Mouse (Mus musculus): ENCODE results near the gene Irs1.

Gene Irs1

DNA sequence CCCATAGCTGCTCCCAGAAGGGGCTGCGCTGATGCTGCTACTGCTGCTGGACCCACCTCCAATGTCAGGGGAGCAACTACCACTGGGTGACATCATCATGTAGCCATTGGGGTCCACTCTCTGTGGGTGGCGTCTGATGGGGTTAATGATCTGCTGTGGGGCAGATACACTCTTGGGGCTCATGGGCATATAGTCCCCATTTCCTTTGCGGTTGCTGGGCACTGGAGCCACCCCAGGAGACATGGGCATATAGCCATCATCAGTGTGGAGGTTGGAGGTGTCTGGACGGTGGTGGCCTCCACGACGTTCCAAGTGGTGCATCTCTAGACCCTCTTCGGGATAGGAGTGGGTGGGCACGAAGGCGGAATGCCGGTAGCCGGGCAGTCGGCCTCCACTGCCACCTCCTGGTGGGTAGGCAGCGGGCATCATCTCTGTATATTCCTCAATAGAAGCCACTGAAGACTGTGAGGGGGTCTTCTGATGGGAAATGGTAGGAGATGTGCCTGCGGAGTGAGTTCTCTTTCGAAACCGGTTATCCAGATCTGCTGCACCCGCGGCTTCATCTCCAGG, 2.7 kb downstream of the Irs1 start:
- DNase-seq (ENCODE audit: low read depth), result no peak

DNA sequence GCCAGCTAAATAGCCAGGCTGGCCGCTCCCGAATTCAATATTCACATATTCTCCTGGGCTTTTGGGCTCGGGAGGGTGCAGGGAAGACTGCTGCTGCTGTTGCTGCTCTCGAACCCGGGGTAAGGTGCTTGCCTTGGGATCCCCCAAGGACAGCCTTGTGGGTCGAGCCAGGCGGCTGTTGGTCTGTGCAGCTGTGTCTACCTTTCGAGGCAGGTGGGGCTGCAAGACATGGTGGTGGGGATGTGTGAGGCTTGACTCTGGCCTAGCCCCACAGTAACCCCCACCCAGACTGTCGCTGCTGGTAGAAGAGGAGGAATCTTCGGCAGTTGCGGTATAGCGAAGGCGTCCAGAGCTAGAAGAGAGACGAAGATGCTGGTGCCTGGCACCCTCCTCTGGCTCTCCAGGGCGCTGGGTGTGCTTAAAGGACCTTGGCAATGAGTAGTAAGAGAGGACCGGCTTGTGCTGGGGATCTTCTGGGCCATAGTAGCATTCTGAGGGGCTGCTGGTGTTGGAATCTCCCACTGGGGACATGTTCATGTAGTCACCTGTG, 3.4 kb downstream of the Irs1 start:
- DNase-seq (ENCODE audit: low read depth), result no peak

DNA sequence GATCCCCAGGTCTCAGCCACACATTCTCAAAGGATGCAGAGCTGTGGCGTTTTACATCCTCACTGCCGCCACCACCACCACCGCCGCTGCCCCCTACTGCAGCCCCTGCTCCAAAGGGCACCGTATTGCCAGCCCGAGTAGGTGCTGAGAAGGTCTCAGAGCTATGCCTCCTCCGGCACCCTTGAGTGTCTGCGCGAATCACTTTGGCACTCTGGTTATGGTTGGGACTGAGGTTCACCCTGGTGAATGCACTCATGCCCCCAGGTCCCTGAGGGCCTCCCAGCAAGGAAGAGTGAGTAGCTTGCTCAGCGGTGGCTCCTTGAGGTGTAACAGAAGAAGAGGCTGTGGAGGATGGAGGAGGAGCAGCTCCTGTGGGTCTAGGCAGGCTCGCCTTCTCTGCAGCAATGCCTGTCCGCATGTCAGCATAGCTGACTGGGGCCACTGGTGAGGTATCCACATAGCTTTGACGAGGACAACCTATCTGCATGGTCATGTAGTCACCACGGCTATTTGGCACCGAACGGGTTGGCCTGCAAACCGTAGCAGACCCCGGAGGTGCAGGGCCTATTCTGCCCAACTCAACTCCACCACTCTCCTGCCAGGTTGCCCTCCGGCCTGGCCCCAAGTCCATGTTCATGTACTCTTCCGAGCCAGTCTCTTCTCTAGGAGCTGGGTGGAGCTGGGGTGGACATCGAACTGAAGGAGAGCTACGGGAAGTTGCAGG, 4.0 kb downstream of the Irs1 start:
- peak; percentile 39 for DNase-seq (ENCODE audit: low read depth)

DNA sequence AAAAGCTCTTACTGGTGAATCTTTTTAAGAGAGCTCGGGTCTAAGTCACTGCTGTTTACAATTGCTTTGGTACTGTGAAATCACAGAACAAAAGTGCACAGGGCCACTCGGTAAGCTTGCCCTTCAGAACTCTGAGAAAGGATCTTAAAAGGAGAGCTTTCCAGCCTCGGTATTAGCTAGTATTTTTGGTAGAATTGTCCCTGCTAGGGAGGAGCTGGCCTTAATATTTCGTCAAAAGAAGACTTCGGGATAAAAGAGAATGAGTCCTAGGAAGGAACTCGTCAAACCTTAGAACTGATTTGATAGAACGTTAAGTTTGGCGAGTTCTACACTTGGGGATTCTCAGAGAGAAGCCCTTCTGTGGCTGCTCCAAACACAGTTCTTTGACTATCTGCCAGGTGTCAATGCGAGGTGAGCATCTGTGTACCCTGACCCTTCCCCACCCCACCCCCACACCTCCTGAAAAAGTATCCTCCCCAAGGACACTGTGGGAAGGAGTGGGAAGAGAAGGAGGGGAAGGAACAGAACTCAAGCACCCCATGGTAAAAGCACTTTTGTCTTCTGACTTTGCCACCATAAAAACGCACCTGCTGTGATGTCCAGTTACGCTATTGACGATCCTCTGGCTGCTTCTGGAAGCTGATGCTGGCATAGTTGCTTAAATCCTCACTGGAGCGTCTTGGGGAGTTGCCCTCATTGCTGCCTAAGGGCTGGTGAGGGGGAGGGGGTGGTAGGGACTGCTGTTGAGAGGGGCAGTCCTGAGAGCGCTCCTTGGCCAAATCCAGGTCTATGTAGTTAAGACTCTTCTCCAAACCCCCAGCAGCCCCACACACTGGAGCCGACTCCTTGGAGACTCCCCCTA, 4.8 kb downstream of the Irs1 start:
- DNase-seq (ENCODE audit: low read depth), result peak; percentile 54

DNA sequence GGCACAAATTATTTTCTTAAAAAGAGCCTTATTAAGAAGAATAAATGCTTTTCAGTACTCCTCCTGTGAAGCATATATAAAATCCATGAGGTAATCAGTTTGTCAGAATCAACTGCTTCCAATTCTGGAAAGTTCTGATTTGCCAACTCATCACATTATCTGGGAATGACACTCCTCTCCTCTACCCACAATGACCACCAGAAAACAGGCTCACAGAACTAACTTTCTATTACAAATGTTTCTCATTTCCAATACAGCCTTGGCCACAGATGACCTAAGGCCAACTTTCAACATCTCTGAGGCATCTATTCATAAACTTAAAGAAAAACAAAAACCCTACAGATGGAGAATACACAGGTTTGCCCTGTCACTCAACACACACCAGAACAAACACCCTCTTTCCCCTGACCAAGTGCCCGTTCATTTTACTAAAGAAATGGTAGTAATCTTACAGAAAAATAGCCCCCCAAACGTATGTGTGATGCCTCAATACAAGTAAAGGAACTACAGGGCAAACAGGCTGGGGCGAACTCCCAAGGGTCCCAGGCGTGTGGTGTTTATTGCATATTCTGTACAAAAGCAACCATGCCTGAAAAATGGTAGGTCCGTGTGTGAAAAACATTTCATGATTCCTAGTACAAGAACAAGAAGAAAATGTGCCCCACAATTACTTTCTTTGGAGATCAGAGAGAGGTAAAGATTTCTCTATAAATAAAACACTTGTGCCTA, 5.6 kb downstream of the Irs1 start:
- peak; percentile 72 for DNase-seq (ENCODE audit: low read depth)

DNA sequence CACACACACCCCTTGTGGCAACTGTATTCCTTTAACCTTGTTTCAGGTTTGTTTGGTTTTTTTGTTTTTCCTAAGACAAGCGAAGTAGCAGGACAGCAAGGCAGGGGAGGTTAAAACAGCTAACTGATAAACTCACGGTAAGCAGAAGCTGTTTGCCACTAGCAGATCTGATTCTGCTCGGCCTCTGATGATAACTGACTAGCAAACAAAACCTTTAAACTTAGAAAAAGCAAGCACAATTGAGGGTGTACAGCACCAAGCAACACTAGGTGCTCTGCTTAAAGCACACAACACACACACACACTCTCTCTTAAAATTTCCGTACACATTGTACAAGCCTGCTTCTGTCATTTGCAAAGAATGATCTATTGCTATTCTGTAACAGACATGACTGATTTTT, 6.8 kb downstream of the Irs1 start:
- peak; percentile 44 for DNase-seq (ENCODE audit: low read depth)

DNA sequence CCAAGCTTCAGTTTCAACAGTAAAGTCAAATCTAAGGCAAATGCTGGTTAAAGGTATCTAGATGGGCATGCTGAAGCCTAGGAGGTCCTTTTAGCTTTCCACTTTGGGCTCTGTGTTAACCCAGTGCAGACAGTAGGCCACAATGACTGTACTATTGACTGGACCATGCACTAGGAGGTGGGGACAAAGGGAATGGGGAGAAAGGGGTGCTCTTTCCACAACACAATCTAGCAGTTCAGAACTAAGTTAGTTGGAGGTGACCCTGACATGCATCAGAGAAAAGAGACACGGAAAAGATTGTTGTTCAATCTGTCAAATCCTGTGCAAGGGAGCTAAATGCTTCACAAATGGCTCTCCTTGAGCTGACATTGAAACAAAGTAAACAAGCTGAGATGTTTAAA, 7.3 kb downstream of the Irs1 start:
- peak; percentile 60 for DNase-seq (ENCODE audit: low read depth)

DNA sequence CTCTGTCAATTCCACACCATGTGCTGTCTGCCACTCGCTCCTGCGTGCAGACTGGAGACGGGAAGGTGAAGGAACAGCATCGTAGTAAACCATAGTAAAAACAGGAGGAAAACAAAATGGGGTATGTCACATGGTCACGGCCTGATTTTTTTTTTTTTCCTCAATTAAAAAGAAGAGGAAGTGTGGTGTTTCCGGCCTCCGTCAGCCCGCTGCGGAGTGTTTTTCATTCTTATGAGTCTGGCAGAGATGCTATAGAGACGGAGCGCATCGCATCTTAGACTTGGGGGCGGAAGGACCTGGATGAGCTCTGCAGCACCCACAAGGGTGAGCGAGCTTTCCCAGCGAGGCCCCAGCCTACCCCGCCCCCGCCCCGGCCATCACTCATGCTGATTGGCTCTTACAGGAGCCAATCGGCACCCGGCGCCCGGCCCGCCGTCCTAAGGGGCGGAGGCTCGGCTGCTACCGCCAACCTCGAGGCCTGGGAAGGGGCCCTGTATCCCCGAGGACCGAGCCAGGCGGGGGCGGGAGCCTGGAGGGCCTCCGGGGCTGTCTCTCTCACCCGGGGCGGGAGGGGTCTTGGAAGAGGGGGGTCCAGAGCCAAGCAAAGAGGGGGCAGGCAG, 8.1 kb downstream of the Irs1 start:
- peak; percentile 98 for DNase-seq (ENCODE audit: low read depth)

DNA sequence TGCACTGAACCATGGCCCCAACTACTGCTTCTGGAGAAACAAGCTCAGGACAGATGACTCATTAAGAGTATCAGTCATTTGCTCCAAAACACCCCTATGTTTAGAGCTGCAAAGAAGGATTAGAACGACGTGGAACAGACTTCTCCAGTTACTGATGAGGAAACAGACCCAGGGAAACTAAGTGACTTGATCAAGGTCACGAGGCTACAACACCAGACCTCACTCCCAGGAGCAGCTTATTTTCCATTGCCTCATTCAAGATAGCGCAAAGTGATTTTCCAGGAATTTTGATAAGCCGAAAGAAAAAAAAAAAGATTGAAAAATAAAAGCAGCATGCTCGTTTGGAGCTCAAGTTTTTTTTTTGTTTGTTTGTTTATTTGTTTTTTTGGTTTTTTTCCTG, 9.4 kb downstream of the Irs1 start:
- no peak for DNase-seq (ENCODE audit: low read depth)

DNA sequence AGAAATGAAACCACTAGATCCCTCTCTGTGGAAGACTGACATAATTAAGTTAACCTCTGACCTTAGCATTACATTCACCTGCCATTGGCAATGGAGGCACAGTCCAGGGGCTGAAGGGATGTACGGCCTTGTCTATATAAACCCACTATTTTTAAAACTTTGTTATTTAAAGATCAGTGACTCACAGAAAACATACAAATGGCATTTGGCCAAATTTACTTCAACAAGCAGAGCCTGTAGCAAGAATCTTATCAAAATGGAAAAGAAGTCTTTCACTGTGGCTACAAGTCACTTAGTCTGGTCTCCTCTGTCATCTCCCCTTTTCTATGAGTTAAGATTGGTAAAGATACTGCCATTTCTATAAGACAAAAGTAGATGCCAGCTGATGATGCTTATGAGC, 11.4 kb downstream of the Irs1 start:
- peak; percentile 35 for DNase-seq (ENCODE audit: low read depth)

DNA sequence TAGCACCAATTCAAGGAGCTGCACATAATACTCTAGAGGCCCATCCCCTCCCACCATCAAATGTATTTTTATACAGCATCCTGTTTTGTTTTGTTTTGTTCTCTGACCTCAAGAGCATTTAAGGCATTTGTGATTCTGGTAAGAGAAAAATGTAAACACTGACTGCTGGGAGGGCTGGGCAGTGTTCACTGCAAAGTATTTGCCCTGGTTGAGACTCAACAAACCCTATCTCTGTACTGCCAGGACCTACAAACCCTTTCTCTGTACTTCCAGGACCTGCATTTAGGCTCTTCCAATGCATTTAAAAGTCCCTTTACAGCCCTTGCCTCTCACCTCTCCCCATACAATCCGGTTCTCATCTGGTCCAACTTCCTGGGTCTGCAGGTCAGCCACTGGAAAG, 16.9 kb downstream of the Irs1 start:
- DNase-seq (ENCODE audit: low read depth), result peak; percentile 41

DNA sequence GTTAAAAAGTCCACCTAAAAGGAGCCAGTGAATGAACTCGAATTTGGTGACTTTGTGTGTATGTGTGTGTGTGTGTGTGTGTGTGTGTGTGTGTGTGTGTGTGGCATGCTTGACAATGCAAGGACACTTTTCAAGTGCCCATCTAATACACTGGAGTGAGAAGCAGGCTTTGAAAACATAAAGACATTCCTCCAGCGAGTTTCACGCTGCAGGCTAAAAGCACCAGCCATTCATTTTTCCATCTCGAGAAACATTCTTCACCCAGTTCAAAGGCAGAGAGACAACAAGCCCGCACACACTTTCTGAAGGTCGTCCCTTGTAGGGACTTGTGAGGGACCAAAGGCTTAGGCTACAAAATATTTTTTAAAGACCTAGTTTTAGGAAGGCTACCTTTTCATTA, 17.7 kb downstream of the Irs1 start:
- no peak for DNase-seq (ENCODE audit: low read depth)

DNA sequence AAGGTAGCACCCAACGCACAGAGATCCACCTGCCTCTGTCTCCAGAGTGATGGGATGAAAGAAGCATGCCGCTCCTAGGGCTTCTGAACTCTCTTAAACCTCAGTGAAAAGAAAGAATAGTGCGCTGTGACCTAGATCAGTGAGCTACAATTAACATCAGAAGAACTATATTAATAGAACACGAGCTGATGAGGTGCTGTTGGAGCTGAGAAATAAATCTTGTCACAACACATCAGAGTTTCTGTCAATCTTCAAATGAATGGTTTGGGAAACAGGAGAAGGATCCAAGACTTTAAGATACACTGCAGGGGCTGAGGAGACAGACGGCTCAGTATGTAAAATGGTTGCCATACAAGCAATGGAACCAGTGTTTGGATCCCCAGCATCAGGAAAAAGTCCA, 19.0 kb downstream of the Irs1 start:
- no peak for DNase-seq (ENCODE audit: low read depth)

DNA sequence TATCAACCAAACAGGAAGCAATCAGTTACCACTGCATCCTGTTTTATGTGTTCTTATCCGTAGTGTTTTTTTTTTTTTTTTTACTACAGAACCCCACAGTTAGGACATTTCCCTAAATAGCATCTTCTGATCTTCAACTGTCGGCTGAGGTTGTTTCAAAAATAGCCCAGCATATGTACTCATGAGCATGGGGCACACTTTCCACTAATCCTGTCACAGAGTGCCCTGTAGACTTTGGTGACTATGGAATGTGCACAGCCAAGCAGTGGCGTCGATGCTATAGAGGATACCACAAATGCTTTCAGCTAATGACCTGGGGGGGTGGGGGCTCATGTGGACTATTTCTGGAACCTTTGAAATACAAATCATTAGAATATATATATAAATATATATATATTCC, 23.7 kb downstream of the Irs1 start:
- DNase-seq (ENCODE audit: low read depth), result no peak

DNA sequence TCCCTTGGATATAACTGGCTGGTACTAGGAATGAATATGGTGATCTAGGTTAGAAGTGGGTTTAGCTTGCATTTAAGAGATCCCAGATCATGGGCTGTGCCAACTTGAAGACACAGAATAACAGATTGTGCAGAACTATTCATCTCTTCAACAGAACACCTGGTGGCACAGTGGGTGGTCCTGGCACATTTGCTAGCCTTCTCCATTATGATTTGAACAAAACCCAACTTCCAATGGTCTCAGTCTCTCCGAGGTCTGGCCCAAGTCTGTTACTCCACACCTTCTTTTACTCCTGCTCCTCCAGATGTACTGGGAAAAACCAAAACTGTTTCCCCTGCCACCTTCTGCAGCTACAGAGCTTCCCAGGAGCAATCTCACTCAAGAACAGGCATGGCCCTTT, 28.9 kb downstream of the Irs1 start:
- no peak for DNase-seq (ENCODE audit: low read depth)

DNA sequence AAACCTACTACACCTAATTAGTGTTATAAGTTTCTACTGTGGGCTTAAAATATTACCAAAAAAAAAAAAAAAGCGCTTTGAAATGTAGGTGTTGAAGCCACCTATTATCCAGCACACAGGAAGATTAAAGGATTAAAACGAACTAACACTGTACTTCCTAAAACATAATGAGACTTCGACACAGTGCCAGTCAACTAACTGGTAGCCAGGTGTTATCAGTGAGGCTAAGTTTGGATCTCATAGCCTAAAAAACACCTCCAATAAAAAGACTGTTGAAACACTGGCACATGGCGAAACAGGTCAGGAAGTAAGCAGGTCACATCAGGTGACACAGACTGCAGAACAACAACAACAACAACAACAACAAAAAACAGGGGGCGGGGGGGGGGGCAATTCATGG, 29.6 kb downstream of the Irs1 start:
- no peak for DNase-seq (ENCODE audit: low read depth)

DNA sequence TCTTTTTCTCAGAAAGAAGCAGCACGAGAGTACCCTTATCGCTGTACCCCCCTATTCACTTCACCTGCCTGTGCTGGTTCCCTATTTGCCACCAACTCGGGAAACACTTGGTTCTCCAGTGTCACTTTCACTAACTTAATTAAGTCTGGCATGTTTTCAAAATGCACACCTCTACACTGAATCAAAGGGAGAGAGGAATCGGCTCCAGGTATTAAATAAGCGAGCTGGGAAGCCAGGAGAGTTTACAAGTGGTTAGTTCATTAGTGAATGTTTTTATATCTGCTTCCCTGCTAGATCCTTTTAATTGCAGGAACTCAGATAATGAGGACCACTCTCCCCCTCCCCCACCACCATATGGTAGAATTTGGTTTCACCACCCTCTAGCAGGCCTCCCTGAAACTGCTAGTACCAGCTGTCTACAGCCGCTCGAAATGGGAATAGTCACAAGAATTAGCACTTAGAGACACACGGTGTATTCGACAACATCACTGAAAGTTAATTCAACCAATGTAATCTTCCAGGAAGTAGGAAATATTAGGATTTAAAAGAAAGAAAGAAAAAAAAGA, 30.1 kb downstream of the Irs1 start:
- no peak for DNase-seq (ENCODE audit: low read depth)

DNA sequence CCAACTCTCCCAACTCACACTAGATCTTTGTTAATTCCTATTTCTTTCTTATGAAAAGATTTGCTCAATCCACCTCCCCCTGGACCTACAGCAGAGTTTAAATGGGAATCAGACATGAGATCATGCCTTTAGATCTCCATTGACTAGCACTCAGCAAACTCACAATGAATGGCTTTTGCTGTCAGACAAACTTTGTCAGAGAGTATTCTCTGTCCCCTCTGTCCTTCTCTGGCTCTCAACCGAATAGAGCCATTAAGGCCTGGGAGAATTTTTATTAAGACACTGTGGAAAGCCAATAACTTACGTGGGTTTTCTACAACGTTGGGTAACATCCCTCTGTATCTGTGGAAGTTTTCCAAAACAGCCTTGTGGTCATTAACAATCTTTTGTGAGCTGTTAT, 31.2 kb downstream of the Irs1 start:
- DNase-seq (ENCODE audit: low read depth), result no peak

DNA sequence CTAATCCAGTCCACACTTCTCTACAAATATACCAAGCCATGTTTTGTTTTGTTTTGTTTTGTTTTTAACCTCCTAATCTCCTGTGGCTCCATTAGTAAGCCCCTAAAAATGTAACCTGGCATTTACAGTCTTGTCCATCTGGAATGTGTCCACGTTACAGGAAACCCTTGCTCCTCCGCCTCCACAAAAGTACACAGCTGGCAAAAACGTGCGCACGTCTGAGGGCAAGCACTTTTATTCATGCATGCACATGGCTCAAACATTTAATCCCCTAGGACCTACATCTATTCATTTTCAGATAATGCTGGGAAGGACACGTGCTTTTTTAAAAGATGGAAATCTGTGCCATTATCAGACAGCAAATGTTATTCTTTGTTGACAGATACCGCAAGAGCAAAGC, 32.9 kb downstream of the Irs1 start:
- peak; percentile 50 for DNase-seq (ENCODE audit: low read depth)

DNA sequence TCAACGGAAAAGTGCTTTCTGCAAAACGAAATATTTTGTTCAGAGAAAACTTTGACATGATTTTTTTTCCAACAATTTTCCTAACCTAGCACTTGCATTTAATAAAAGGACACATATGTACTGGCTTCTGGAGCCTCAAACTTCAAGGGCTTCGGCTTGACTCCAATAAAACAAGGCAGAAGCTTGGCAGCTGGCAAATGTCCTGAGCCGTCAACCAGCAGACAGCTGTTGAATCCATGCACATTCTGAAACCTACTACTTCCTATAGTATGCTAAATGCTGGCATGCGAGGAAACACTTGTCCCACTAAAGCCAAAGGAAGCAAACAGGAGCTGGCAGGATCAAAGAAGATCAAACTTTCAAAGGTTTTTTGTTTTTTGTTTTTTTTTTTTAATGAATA, 33.8 kb downstream of the Irs1 start:
- no peak for DNase-seq (ENCODE audit: low read depth)

DNA sequence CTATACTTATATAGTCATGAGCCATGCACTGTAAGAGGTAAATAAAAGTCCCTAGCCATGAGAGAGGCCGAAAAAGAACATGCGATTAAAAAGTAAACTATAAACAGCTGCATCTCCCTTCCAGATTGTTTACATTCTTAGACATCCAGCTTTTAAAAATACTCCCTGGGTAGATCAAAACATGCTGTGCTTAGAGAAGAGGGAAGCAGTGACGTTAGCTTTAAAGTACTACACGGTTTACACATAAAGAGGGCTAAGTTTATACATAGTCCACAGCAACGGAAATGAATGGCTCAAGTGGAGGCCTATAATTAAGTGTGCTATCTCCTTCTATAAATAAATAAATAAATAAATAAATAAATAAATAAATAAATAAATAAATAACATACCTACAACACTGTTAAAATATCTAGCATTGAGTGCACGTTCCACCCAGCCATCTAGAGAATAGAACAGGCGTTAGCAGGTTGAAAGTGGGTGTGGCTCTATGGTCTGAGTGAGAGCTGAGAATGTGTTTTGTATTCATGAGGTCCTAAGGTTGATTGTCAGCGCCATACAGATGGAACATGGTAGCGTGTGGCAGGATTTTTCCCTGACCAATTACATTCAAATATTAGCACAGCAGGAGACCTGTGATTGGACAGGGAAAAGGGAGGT, 37.3 kb downstream of the Irs1 start:
- no peak for DNase-seq (ENCODE audit: low read depth)
